Mouse (Mus musculus): ENCODE results near the gene Padi3.
A peak's percentile ranks its signal among the peaks of the same experiment; 100 is the strongest.

Gene Padi3

DNA sequence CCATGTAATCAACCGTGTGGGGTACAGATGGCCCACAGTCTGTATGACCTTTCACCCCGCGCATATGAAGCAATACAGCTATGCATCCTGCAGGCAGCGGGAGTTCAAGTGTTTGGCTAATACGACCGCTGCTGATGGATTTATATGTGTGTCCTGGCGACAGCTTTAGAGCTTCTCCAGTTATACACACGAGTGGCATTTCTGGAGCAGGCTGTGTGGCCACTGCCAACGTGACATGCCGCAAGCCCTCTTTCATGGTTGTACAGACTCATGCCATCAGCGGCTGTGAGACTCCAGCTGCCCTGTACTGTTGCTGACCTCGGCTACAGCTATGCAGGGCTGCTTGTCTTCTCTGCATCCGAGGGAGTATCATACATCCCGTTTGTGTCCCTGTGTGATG, 29.9 kb downstream of the Padi3 start:
- DNase-seq (ENCODE audit: low read depth) = no peak

DNA sequence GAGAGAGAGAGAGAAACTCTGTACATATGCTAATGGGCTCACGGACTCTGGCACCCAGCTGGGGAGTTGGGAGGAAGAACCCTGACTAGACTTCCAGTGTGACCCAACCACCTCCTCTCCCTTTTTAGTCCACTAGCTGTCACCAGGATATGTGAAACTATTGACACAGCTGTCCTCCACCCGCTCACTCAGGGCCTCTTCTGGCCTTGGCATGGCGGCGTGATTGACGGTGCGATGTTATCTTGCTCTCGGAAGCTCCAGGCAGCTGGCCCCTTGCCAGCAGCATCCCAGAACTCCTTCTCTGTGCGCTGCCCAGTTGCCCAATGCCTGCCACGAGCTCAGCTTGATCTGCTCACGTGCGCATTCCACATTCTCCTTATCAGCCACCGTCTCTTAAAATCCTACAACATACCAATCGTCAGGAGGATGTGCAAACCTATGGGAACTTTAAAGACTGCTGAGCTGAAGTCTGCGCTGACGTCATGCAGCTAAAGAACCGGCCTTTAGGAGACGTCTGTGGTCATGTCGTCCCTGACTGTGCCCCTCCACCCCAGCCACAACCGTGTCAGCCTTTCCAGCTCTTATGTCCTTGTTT, 30.5 kb downstream of the Padi3 start:
- no peak for DNase-seq (ENCODE audit: low read depth)

DNA sequence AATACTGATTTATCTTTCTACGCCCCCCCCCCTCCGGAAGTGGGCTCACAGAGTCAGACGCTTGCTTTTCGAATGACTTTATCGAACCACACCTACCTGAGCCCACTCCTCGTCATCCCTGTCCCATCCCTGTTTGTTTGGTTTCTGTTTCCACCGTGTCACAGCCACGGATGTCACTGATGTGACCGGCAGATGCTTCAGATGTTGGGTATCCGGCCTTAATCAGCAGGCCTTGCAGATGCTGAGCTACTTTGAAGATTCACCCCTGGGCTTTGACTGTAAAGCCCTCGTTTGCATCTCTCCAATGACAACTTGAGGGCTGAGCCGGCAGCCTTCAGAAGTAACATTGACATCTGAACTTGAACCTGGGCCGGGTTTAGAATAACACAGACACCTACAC, 33.8 kb downstream of the Padi3 start:
- DNase-seq (ENCODE audit: low read depth) = no peak

GRCm38 (mm10) chr4:140775876-140776275, 34.6 kb downstream of the Padi3 start:
- DNase-seq (ENCODE audit: low read depth) = no peak

GRCm38 (mm10) chr4:140774893-140775292, 35.6 kb downstream of the Padi3 start:
- DNase-seq (ENCODE audit: low read depth) = no peak

- no peak for DNase-seq (ENCODE audit: low read depth)
Measured at GRCm38 (mm10) chr4:140774025-140774800, 36.2 kb downstream of the Padi3 start, which contains the start of gene Padi4. Gene Padi4 (minus strand): TSS chr4:140774236.

DNA sequence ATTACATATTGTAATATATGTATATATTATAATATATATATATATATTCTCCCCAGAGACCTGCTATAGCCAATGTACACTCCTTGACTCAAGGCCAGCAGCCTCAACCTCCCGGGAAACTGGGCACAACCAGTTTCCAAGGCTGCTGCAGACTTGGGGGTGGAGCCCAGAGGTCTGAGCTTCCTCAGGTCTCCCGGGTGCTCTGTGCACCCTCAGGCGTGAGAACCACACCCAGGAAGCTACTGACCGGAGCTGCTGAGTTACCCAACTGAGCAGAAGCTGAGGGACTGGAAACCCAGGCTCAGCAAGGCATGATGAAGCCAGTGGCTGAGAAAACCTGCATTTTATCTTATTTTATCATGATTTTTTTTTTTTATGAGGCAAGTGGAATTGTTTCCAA, 39.4 kb downstream of the Padi3 start:
- no peak for DNase-seq (ENCODE audit: low read depth)

DNA sequence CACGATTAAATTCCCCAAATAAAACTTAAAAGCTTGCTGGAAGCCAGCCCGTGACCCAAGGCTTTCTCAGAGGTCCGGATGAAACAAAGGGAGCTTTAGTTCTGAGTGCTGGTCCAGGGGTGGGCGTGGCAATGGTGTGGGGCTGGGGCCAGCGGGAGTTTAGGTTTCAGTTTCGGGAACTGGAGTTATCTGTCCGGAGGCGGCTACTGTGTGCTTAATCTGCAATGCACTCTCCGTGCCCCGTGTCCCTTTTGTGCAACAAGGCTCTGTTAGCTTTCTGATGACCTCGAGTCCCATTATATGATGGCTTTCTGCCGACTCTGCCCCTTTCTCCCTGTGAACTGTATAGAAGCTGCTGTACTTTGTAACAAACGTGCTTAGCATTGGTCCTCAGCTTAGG, 40.0 kb downstream of the Padi3 start:
- DNase-seq (ENCODE audit: low read depth) = no peak

- no peak for DNase-seq (ENCODE audit: low read depth)
Measured at GRCm38 (mm10) chr4:140768973-140769372, 41.5 kb downstream of the Padi3 start.

DNA sequence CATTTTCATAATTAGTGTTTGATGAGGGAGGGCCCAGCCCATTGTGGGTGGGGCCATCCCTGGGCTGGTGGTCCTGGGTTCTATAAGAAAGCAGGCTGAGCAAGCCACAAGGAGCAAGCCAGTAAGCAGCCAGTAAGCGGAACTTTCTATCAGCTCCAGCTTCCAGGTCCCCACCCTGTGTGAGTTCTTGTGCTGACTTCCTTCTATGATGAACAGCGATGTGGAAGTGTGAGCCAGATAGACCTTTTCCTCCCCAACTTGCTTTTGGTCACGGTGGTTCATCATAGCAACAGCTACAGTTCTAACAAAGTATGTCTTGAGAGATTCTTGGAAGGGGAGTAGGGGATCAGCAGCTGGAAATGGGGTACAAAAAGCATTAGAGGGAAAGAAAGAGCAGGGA, 44.5 kb downstream of the Padi3 start:
- no peak for DNase-seq (ENCODE audit: low read depth)

DNA sequence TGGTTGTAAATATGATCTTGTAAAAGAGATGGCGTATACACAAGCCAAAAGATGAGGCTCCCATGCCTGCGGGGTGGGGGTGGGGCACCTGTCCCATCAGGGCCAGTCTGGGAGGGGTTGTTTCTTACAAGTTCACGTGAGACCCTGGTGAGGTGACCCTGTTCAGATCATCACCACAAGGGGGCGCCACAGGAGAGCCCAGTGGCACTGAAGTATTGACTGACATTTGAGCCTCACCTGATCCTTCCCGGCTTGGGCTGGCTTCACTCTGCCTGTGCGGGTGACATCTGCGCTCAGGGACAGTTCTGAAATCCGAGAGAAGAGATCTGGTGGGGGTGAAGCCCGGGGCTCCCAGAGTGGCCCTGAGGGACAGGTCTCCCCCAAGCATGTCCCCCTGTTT, 47.3 kb downstream of the Padi3 start:
- DNase-seq (ENCODE audit: low read depth) = peak; percentile 67

DNA sequence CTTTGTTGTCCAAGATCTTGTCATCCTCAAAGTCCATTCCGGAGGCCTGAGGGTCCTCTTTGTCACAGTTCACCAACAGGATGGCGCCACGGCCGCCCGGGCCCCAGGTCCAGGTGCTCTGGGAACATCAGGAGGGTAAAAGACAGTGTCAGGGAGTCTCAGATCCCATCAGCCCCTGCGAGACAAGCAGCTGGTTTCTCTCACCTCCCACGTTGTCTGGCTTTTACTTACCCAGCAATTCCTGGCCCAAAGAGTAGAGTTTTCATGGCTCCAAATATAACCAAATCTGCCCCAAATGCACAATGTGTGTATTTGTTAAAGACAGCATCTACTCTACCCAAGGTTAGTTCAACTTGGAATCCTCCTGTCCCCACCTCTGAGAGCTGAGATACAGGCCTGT, 48.8 kb downstream of the Padi3 start:
- no peak for DNase-seq (ENCODE audit: low read depth)

DNA sequence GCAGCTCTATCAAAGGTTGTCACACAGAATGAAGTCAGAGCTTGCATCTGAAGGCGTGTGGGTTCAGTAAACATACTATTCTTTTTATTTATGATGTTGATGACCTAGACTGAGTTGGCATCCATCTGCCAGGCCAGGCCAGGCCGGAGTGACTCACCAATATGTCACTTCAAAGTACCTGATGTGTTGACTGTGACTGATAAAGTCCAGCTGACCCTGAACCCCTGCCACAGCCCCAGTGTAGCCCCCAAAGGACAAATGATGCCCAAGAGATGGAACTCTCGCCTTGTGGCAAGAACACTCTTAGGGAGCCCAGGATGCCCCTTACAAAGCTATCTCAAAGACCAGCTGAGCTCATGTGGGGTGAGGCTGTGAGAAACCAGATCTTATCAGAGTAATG, 54.6 kb downstream of the Padi3 start:
- DNase-seq (ENCODE audit: low read depth) = no peak

DNA sequence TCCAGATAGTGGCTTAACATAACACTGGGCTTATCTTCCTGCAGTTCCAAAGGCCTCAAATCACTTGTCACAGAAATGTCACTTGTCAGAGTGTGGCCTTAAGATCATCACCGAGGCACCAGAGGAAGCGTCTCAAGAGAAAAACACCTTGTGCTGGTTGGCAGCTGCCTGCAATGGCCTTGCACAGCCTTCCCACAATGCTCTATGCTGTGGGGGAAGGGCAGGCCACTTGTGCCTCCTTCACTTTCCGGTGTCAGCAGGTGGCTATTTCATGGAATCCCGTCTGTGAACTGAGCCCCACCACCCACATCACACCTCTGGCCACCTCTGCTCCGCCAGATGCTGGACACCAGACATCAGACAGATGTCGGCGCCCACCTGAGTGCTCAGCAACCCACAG, 57.1 kb downstream of the Padi3 start:
- DNase-seq (ENCODE audit: low read depth) = no peak

DNA sequence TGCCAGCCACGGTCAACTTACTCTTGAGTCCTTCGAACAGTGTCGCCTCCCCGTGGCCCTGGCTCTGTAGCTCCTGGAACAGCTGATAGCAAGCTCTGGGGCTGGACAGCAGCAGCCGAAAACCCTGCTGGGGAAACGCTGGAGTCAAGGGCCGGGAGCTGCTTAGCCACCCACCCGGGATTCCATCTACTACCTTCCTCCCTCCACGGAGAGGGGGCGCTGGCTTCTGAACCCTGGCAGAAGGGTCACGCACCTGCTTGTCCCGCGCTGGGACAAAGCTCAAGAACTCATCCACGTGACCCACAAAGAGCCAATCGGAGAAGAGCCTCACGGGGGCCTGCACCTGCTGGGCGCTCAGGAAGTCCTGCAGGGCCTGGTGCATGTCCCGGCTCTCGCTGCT, 60.1 kb downstream of the Padi3 start:
- no peak for DNase-seq (ENCODE audit: low read depth)

GRCm38 (mm10) chr4:140747978-140748377, 62.5 kb downstream of the Padi3 start:
- no peak for DNase-seq (ENCODE audit: low read depth)

- DNase-seq (ENCODE audit: low read depth) = peak; percentile 65
Measured at GRCm38 (mm10) chr4:140744654-140745053, 65.8 kb downstream of the Padi3 start.

DNA sequence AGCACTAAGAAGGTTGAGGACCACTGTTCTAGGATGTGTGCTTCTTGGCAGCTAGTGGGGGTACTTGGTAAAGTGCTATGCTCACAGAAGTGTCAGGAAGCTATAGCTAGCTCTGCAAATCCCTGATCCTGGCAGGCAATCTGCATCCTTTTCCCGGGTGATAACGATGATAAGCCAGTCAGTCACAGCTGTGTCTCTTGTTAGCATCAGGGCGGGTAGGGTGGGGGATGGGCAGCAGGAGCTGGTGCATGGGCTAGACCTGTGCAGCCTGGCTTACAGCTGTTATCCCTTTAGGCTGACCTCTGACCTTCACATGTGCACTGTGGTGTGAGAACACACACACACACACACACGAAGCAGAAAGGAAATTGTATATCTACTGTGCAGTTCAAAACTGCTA, 67.4 kb downstream of the Padi3 start:
- no peak for DNase-seq (ENCODE audit: low read depth)

DNA sequence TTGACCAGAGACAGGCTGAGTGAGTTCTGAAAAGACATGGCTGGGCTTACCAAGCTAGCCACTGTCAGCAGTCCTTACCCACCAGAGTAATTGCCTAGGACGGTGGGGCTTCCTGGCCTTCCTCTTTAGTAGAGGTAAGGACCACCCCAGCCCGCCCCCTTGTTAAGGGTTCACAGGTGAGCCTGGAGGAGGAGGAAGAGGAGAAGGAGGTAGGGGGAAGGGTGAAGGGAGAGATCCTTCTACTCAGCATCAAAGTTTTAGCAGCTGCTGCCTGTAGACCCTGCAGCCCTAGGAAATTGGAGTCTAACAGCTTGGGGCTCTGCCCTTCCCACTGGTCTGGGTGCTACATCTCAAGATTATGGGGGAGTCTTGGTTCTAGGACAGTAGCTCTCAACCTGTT, 67.9 kb downstream of the Padi3 start, which contains the start of gene Padi6:
TSS of gene Padi6 (minus strand) at position 101 of the 400 bp plus-strand sequence.
- no peak for DNase-seq (ENCODE audit: low read depth)

DNA sequence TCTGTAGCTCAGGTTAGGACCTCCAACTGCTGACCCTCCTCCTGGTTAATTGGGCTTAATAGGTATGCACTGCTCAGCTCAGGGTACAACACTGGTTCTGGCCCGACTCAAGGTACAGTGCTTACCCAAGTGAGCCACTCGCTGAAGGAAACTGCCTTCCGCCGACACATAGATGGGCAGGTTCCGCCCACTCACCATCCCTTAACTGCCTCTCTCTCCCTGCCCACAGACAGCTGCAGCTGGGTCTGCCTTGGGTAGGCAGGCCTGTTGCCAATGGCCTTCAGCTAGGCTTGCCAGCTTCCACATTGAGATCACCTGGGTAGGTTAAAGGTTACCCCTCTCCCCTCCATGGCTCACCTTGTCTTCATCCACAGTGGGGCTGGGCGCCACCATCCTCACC, 69.0 kb downstream of the Padi3 start:
- no peak for DNase-seq (ENCODE audit: low read depth)

- DNase-seq (ENCODE audit: low read depth) = no peak
Measured at GRCm38 (mm10) chr4:140740655-140741054, 69.8 kb downstream of the Padi3 start.
